Mouse (Mus musculus): Measurements from ENCODE around the gene Irf9. TPM values are rescaled to one million over a fixed set of nuclear protein-coding genes. Genes with fewer than 3 reads are reported as not detected.

The Irf9 gene
- total RNA-seq (2014; fragmentation: Nextera tagmentation), result 25.3 and 31.2 TPM in 2 replicates
- 37.8 and 39.6 TPM in 2 replicates for total RNA-seq (2017)
- 40.3 and 64.3 TPM in 2 replicates for polyA plus RNA-seq (2012)

GRCm38 (mm10) chr14:55603271-55603632 is at the start of gene Irf9:
TSS of gene Irf9 (plus strand) at chr14:55603571.
- H3K36me3 ChIP-seq (replicated peaks), result peaks cover 87% of the 10 kb centered on the region
- TF ChIP-seq POLR2AphosphoS5 (IDR thresholded peaks at IDR 0.05; ENCODE audit: insufficient replicate concordance, low read depth, low read length) (no peak), CTCF (IDR thresholded peaks at IDR 0.05; ENCODE audit: low read depth, low read length) (no peak), GATA2 (IDR thresholded peaks at IDR 0.05; ENCODE audit: borderline replicate concordance, low read depth, low read length) (no peak), TAL1 (conservative IDR thresholded peaks at IDR 0.05; ENCODE audit: low read depth, low read length) (no peak), GATA1 (IDR thresholded peaks at IDR 0.05; ENCODE audit: borderline replicate concordance, low read length) (no peak)
- peaks cover 71% of the 10 kb centered on the region for H3K4me1 ChIP-seq (ENCODE audit: insufficient read depth, low read depth, low read length)
- ATAC-seq (ENCODE audit: extremely low read depth, insufficient number of reproducible peaks, low FRiP score, poor library complexity, severe bottlenecking) (no peak), DNase-seq (ENCODE audit: low spot score) (no peak)
- H3K9me3 ChIP-seq (replicated peaks), result no peaks in the 10 kb centered on the region
- H3K4me3 ChIP-seq (ENCODE audit: low read depth, low read length), result peak within 1 kb of the TSS; percentile 71
- H3K27me3 ChIP-seq (ENCODE audit: insufficient read depth, low read length), result no peaks in the 10 kb centered on the region

DNA sequence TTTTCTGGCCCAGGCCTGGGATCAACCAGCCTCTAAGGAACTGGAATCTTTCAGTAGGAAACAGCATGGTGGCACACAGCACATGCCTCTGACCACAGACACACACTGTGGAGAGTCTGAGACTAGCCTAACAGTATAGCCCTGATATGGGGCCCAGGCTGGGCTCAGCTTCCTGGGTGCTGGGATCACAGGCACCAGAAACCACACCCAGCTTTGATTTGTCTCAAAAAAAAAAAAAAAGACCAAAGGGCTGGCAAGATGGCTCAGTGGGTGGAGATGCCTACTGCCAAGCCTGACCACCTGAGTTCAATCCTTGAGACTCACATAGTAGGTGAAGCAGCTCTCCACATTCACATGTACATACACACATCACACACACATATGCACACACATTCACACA is 48.7 kb upstream of the Irf9 start:
- H3K27me3 ChIP-seq (ENCODE audit: insufficient read depth, low read length), result no peaks in the 10 kb centered on the region
- ATAC-seq (ENCODE audit: extremely low read depth, insufficient number of reproducible peaks, low FRiP score, poor library complexity, severe bottlenecking) (no peak), DNase-seq (ENCODE audit: low spot score) (no peak)
- TF ChIP-seq TAL1 (conservative IDR thresholded peaks at IDR 0.05; ENCODE audit: low read depth, low read length) (no peak), GATA1 (IDR thresholded peaks at IDR 0.05; ENCODE audit: borderline replicate concordance, low read length) (no peak), GATA2 (IDR thresholded peaks at IDR 0.05; ENCODE audit: borderline replicate concordance, low read depth, low read length) (no peak), CTCF (IDR thresholded peaks at IDR 0.05; ENCODE audit: low read depth, low read length) (no peak), POLR2AphosphoS5 (IDR thresholded peaks at IDR 0.05; ENCODE audit: insufficient replicate concordance, low read depth, low read length) (no peak)
- H3K9me3 ChIP-seq (replicated peaks), result no peaks in the 10 kb centered on the region
- peaks cover 15% of the 10 kb centered on the region for H3K36me3 ChIP-seq (replicated peaks)
- H3K4me3 ChIP-seq (ENCODE audit: low read depth, low read length), result no peak overlapping the region
- peaks cover 45% of the 10 kb centered on the region for H3K4me1 ChIP-seq (ENCODE audit: insufficient read depth, low read depth, low read length)

- H3K9me3 ChIP-seq (replicated peaks), result no peaks in the 10 kb centered on the region
- DNase-seq (ENCODE audit: low spot score) (no peak), ATAC-seq (ENCODE audit: extremely low read depth, insufficient number of reproducible peaks, low FRiP score, poor library complexity, severe bottlenecking) (no peak)
- H3K4me1 ChIP-seq (ENCODE audit: insufficient read depth, low read depth, low read length), result peaks cover 45% of the 10 kb centered on the region
- no peak for TF ChIP-seq TAL1 (conservative IDR thresholded peaks at IDR 0.05; ENCODE audit: low read depth, low read length)
- TF ChIP-seq POLR2AphosphoS5 (IDR thresholded peaks at IDR 0.05; ENCODE audit: insufficient replicate concordance, low read depth, low read length), result no peak
- no peak for TF ChIP-seq GATA1 (IDR thresholded peaks at IDR 0.05; ENCODE audit: borderline replicate concordance, low read length)
- TF ChIP-seq GATA2 (IDR thresholded peaks at IDR 0.05; ENCODE audit: borderline replicate concordance, low read depth, low read length), result no peak
- TF ChIP-seq CTCF (IDR thresholded peaks at IDR 0.05; ENCODE audit: low read depth, low read length), result no peak
- H3K27me3 ChIP-seq (ENCODE audit: insufficient read depth, low read length), result no peaks in the 10 kb centered on the region
- H3K4me3 ChIP-seq (ENCODE audit: low read depth, low read length), result no peak overlapping the region
- H3K36me3 ChIP-seq (replicated peaks), result peaks cover 4% of the 10 kb centered on the region
These were observed 47.6 kb upstream of the Irf9 start for GRCm38 (mm10) chr14:55555788-55556187.

DNA sequence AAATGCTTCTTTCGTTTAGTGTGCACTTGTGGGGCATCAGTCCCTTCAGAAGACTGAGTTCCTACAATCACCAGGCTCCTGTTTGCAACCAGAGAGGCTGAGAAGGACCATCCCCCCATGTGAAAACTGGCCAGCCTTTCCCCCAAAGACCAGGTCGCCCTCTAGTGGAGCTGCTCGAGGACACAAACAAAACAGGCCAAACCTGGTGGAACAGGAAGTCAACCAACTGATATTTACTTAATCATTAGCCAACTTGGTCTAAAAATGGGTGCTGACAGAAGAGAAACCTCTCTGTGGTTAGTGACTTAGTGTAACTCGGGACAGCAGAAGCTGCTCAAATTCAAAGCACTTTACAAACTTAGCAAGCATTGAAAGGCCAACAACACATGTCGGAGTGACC is 46.4 kb upstream of the Irf9 start:
- H3K4me3 ChIP-seq (ENCODE audit: low read depth, low read length), result no peak overlapping the region
- H3K36me3 ChIP-seq (replicated peaks), result peaks cover 10% of the 10 kb centered on the region
- H3K27me3 ChIP-seq (ENCODE audit: insufficient read depth, low read length), result no peaks in the 10 kb centered on the region
- H3K9me3 ChIP-seq (replicated peaks), result no peaks in the 10 kb centered on the region
- TF ChIP-seq CTCF (IDR thresholded peaks at IDR 0.05; ENCODE audit: low read depth, low read length) (peak; percentile 43; the same call in 1 of the 2 replicates), GATA1 (IDR thresholded peaks at IDR 0.05; ENCODE audit: borderline replicate concordance, low read length) (no peak), TAL1 (conservative IDR thresholded peaks at IDR 0.05; ENCODE audit: low read depth, low read length) (no peak), GATA2 (IDR thresholded peaks at IDR 0.05; ENCODE audit: borderline replicate concordance, low read depth, low read length) (no peak)
- peak; percentile 72 for DNase-seq (ENCODE audit: low spot score)
- peaks cover 57% of the 10 kb centered on the region for H3K4me1 ChIP-seq (ENCODE audit: insufficient read depth, low read depth, low read length)
- no peak for ATAC-seq (ENCODE audit: extremely low read depth, insufficient number of reproducible peaks, low FRiP score, poor library complexity, severe bottlenecking)

DNA sequence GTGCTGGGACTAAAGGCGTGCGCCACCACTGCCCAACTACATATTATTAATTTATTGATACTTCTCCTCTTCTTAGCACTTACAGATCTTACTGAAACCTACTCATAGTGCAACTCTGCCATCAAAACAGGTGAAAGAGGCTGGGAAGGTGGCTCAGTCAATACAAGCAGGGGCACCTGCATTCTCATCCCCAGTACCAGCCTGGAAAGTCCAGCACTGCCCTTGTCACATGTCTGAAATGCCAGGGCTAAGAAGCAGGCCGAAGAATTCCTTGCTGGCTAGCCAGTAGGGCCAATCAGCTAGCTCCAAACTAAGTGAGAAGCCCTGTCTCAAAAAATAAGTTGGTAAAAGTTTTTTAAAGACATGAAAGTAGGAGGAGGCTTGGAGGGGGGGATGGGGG is 45.8 kb upstream of the Irf9 start:
- Histone ChIP-seq H3K36me3 (replicated peaks) (peaks cover 15% of the 10 kb centered on the region), H3K4me3 (ENCODE audit: low read depth, low read length) (no peak overlapping the region; the same call in 1 of the 2 replicates), H3K4me1 (ENCODE audit: insufficient read depth, low read depth, low read length) (peaks cover 58% of the 10 kb centered on the region), H3K27me3 (ENCODE audit: insufficient read depth, low read length) (no peaks in the 10 kb centered on the region), H3K9me3 (replicated peaks) (no peaks in the 10 kb centered on the region)
- DNase-seq (ENCODE audit: low spot score), result no peak
- no peak for TF ChIP-seq POLR2AphosphoS5 (IDR thresholded peaks at IDR 0.05; ENCODE audit: insufficient replicate concordance, low read depth, low read length)
- TF ChIP-seq GATA2 (IDR thresholded peaks at IDR 0.05; ENCODE audit: borderline replicate concordance, low read depth, low read length), result no peak
- no peak for TF ChIP-seq TAL1 (conservative IDR thresholded peaks at IDR 0.05; ENCODE audit: low read depth, low read length)
- TF ChIP-seq GATA1 (IDR thresholded peaks at IDR 0.05; ENCODE audit: borderline replicate concordance, low read length), result no peak
- no peak for TF ChIP-seq CTCF (IDR thresholded peaks at IDR 0.05; ENCODE audit: low read depth, low read length)
- ATAC-seq (ENCODE audit: extremely low read depth, insufficient number of reproducible peaks, low FRiP score, poor library complexity, severe bottlenecking), result no peak

DNA sequence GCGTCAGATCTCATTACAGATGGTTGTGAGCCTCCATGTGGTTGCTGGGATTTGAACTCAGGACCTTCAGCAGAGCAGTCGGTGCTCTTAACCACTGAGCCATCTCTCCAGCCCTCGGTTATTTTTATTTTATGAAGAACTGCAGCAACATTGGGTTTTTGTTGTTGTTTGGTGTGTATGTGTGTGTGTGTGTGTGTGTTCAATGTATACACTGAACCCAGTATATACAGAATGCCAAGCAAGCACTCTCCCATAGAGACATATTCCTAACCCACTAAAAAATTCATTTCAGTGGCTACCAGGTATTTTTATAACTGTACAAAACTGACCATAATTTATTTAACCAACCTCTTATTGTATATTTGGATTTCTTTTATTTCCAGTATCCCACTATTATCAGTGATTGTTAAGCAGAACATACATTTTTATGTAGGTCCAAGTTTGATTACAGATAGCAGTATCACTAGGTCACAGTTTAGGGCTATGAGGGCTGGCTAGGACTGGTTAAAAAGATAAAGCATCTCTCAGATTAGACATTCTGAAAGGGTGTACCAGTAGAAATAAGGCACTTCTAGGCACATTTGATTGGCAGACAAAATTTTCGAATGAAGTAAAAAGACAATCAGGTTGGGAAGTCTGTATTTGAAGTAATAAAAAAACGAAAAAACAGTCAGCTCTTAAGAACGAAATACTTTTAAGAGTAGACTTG is 44.5 kb upstream of the Irf9 start:
- Histone ChIP-seq H3K4me3 (ENCODE audit: low read depth, low read length) (peak overlapping the region; percentile 84), H3K27me3 (ENCODE audit: insufficient read depth, low read length) (no peaks in the 10 kb centered on the region), H3K9me3 (replicated peaks) (no peaks in the 10 kb centered on the region), H3K4me1 (ENCODE audit: insufficient read depth, low read depth, low read length) (peaks cover 61% of the 10 kb centered on the region), H3K36me3 (replicated peaks) (peaks cover 28% of the 10 kb centered on the region)
- peak; percentile 29 for DNase-seq (ENCODE audit: low spot score)
- peak; percentile 19; the same call in 1 of the 2 replicates for ATAC-seq (ENCODE audit: extremely low read depth, insufficient number of reproducible peaks, low FRiP score, poor library complexity, severe bottlenecking)
- TF ChIP-seq GATA1 (IDR thresholded peaks at IDR 0.05; ENCODE audit: borderline replicate concordance, low read length) (no peak), TAL1 (conservative IDR thresholded peaks at IDR 0.05; ENCODE audit: low read depth, low read length) (peak; percentile 83)

Measured in G1E (cell line).